Mouse (Mus musculus): ENCODE data around the gene Polr2f. TPM values are rescaled to one million over a fixed set of nuclear protein-coding genes. Genes with fewer than 3 reads are reported as not detected.

The Polr2f gene
- polyA plus RNA-seq, 1 experiment from 2014 or later, result 315 TPM

- Histone ChIP-seq H3K4me2 (no peak overlapping the region), H3K27me3 (ENCODE audit: insufficient read depth, low read length) (no peaks in the 10 kb centered on the region), H3K36me3 (ENCODE audit: insufficient read depth) (peaks cover 31% of the 10 kb centered on the region), H3K4me3 (ENCODE audit: low read depth, low read length) (no peak overlapping the region), H3K9ac (no peak overlapping the region), H3K9me3 (ENCODE audit: low read depth, low read length) (no peaks in the 10 kb centered on the region), H3K4me1 (ENCODE audit: insufficient read depth) (peaks cover 28% of the 10 kb centered on the region), H3K27ac (ENCODE audit: low read depth) (peak overlapping the region; percentile 81)
- DNase-seq (no peak), ATAC-seq (ENCODE audit: insufficient read depth) (no peak)
- WGBS, result 60% methylated on average over 5 of the region's 5 CpGs
- no peak for TF ChIP-seq CTCF (IDR thresholded peaks at IDR 0.05; ENCODE audit: low read depth)
These were observed 42.6 kb upstream of the Polr2f start for GRCm38 (mm10) chr15:79098220-79098619.

- no peak overlapping the region for H3K9ac ChIP-seq
- no peak for TF ChIP-seq CTCF (IDR thresholded peaks at IDR 0.05; ENCODE audit: low read depth)
- ATAC-seq (ENCODE audit: insufficient read depth), result peak; percentile 40
These were observed 41.9 kb upstream of the Polr2f start for GRCm38 (mm10) chr15:79098868-79099267.

DNA sequence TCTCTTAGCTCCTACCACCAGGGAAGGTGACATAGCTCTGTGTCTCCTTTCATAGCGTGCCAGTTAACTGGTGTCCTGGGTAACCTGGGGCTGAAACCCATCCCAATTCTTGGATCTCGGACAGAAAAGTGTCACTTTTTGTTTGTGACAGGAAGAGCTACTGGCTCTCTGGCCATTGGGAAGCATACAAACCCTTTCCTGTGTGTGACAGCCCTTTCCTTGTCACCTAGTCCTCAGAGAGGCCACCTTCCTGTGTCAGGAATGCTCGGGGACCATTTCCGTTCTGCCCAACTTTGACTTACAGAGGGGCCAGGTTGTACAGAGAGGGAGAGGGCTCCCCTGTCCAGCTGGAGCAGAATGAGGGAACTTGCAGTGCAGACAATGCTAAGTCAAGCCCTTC lies 41.4 kb upstream of the Polr2f start:
- ATAC-seq (ENCODE audit: insufficient read depth) (peak; percentile 36; the same call in 1 of the 2 replicates), DNase-seq (peak; percentile 61)
- no peak overlapping the region for H3K9ac ChIP-seq
- no peak overlapping the region for H3K4me3 ChIP-seq (ENCODE audit: low read depth, low read length)
- H3K9me3 ChIP-seq (ENCODE audit: low read depth, low read length), result no peaks in the 10 kb centered on the region
- H3K27ac ChIP-seq (ENCODE audit: low read depth), result peak overlapping the region; percentile 81
- TF ChIP-seq CTCF (IDR thresholded peaks at IDR 0.05; ENCODE audit: low read depth), result no peak
- peaks cover 18% of the 10 kb centered on the region for H3K36me3 ChIP-seq (ENCODE audit: insufficient read depth)
- H3K4me1 ChIP-seq (ENCODE audit: insufficient read depth), result peaks cover 28% of the 10 kb centered on the region
- 21% methylated on average over 4 of the region's 4 CpGs for WGBS
- no peaks in the 10 kb centered on the region for H3K27me3 ChIP-seq (ENCODE audit: insufficient read depth, low read length)
- H3K4me2 ChIP-seq, result peak overlapping the region; percentile 27; the same call in 1 of the 2 replicates

More at GRCm38 (mm10) chr15:79098868-79099267, 41.9 kb upstream of the Polr2f start:
- 32% methylated on average over 7 of the region's 7 CpGs for WGBS
- Histone ChIP-seq H3K27ac (ENCODE audit: low read depth) (peak overlapping the region; percentile 81), H3K4me2 (peak overlapping the region; percentile 27; the same call in 1 of the 2 replicates), H3K4me1 (ENCODE audit: insufficient read depth) (peaks cover 28% of the 10 kb centered on the region), H3K9me3 (ENCODE audit: low read depth, low read length) (no peaks in the 10 kb centered on the region), H3K27me3 (ENCODE audit: insufficient read depth, low read length) (no peaks in the 10 kb centered on the region), H3K36me3 (ENCODE audit: insufficient read depth) (peaks cover 24% of the 10 kb centered on the region), H3K4me3 (ENCODE audit: low read depth, low read length) (no peak overlapping the region)
- peak; percentile 65 for DNase-seq

GRCm38 (mm10) chr15:79100391-79100790 lies 40.4 kb upstream of the Polr2f start:
- DNase-seq (no peak), ATAC-seq (ENCODE audit: insufficient read depth) (no peak)
- H3K27me3 ChIP-seq (ENCODE audit: insufficient read depth, low read length), result no peaks in the 10 kb centered on the region
- no peak overlapping the region for H3K4me3 ChIP-seq (ENCODE audit: low read depth, low read length)
- no peaks in the 10 kb centered on the region for H3K9me3 ChIP-seq (ENCODE audit: low read depth, low read length)
- H3K4me1 ChIP-seq (ENCODE audit: insufficient read depth), result peaks cover 28% of the 10 kb centered on the region
- H3K9ac ChIP-seq, result no peak overlapping the region
- no peak for TF ChIP-seq CTCF (IDR thresholded peaks at IDR 0.05; ENCODE audit: low read depth)
- peaks cover 9% of the 10 kb centered on the region for H3K36me3 ChIP-seq (ENCODE audit: insufficient read depth)
- no peak overlapping the region for H3K27ac ChIP-seq (ENCODE audit: low read depth)
- no peak overlapping the region for H3K4me2 ChIP-seq
- WGBS, result 75% methylated on average over 4 of the region's 4 CpGs

- Histone ChIP-seq H3K9ac (no peak overlapping the region), H3K9me3 (ENCODE audit: low read depth, low read length) (no peaks in the 10 kb centered on the region), H3K4me1 (ENCODE audit: insufficient read depth) (peaks cover 28% of the 10 kb centered on the region), H3K27me3 (ENCODE audit: insufficient read depth, low read length) (no peaks in the 10 kb centered on the region), H3K4me2 (no peak overlapping the region), H3K4me3 (ENCODE audit: low read depth, low read length) (no peak overlapping the region), H3K27ac (ENCODE audit: low read depth) (no peak overlapping the region), H3K36me3 (ENCODE audit: insufficient read depth) (no peaks in the 10 kb centered on the region; the same call in 1 of the 2 replicates)
- ATAC-seq (ENCODE audit: insufficient read depth), result no peak
- DNase-seq, result no peak
- no peak for TF ChIP-seq CTCF (IDR thresholded peaks at IDR 0.05; ENCODE audit: low read depth)
These were observed 39.3 kb upstream of the Polr2f start for GRCm38 (mm10) chr15:79101531-79101930.

DNA sequence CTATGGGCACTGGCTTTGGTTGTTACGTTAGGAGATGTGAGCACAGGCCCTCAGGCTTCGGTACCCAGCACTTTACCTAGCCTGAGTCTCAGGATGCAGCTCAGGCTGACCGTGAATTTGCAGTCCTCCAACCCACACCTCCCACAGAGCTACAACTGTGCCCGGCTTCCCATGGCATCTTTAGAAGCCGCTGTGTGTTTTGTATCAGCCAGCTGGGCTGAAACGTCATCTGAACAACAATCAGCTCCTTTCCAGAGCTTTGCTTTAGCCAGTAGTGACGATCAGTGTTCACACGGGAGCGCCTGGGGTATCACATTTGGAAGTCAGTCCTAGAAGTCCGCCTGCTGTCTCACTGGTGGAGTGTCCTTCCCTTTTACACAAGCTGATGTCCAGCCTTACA lies 37.5 kb upstream of the Polr2f start:
- Histone ChIP-seq H3K4me2 (no peak overlapping the region), H3K27ac (ENCODE audit: low read depth) (no peak overlapping the region), H3K4me1 (ENCODE audit: insufficient read depth) (peaks cover 17% of the 10 kb centered on the region), H3K27me3 (ENCODE audit: insufficient read depth, low read length) (no peaks in the 10 kb centered on the region), H3K4me3 (ENCODE audit: low read depth, low read length) (no peak overlapping the region), H3K36me3 (ENCODE audit: insufficient read depth) (no peaks in the 10 kb centered on the region), H3K9ac (no peak overlapping the region), H3K9me3 (ENCODE audit: low read depth, low read length) (no peaks in the 10 kb centered on the region)
- 70% methylated on average over 10 of the region's 10 CpGs for WGBS
- TF ChIP-seq CTCF (IDR thresholded peaks at IDR 0.05; ENCODE audit: low read depth), result no peak
- ATAC-seq (ENCODE audit: insufficient read depth) (no peak), DNase-seq (no peak)

- no peak for TF ChIP-seq CTCF (IDR thresholded peaks at IDR 0.05; ENCODE audit: low read depth)
- no peak overlapping the region for H3K9ac ChIP-seq
- 53% methylated on average over 2 of the region's 2 CpGs for WGBS
- H3K9me3 ChIP-seq (ENCODE audit: low read depth, low read length), result no peaks in the 10 kb centered on the region
- no peaks in the 10 kb centered on the region for H3K36me3 ChIP-seq (ENCODE audit: insufficient read depth)
- DNase-seq (no peak), ATAC-seq (ENCODE audit: insufficient read depth) (no peak)
- H3K27ac ChIP-seq (ENCODE audit: low read depth), result no peak overlapping the region
- peaks cover 12% of the 10 kb centered on the region for H3K4me1 ChIP-seq (ENCODE audit: insufficient read depth)
- H3K27me3 ChIP-seq (ENCODE audit: insufficient read depth, low read length), result no peaks in the 10 kb centered on the region
- H3K4me2 ChIP-seq, result no peak overlapping the region
- no peak overlapping the region for H3K4me3 ChIP-seq (ENCODE audit: low read depth, low read length)
These were observed 35.0 kb upstream of the Polr2f start for GRCm38 (mm10) chr15:79105804-79106203.

- 15% methylated on average over 7 of the region's 7 CpGs for WGBS
- peak overlapping the region; percentile 87 for H3K9ac ChIP-seq
- no peak for TF ChIP-seq CTCF (IDR thresholded peaks at IDR 0.05; ENCODE audit: low read depth)
These were observed 32.8 kb upstream of the Polr2f start for GRCm38 (mm10) chr15:79107966-79108365.

More at GRCm38 (mm10) chr15:79107966-79108365, 32.8 kb upstream of the Polr2f start:
- Histone ChIP-seq H3K4me3 (ENCODE audit: low read depth, low read length) (peak overlapping the region; percentile 90; the same call in 1 of the 2 replicates), H3K4me1 (ENCODE audit: insufficient read depth) (peaks cover 15% of the 10 kb centered on the region), H3K9me3 (ENCODE audit: low read depth, low read length) (no peaks in the 10 kb centered on the region), H3K36me3 (ENCODE audit: insufficient read depth) (no peaks in the 10 kb centered on the region), H3K27ac (ENCODE audit: low read depth) (peak overlapping the region; percentile 83), H3K27me3 (ENCODE audit: insufficient read depth, low read length) (no peaks in the 10 kb centered on the region), H3K4me2 (peak overlapping the region; percentile 98)
- DNase-seq (peak; percentile 33), ATAC-seq (ENCODE audit: insufficient read depth) (no peak)

All from lung, embryonic 14.5 days (tissue).